Mouse (Mus musculus): ENCODE data around the gene Plin5. TPM values are rescaled to one million over a fixed set of nuclear protein-coding genes. Genes with fewer than 3 reads are reported as not detected.
"Not testable (repeated sequence)": the region's sequence is repeated elsewhere in the genome, so short reads cannot be mapped to it uniquely, and the experiment has no call there.

The Plin5 gene
- total and polyA plus RNA-seq, 3 experiments: not detected

- H3K9ac ChIP-seq (ENCODE audit: control insufficient read depth, low read depth, low read length, poor library complexity, severe bottlenecking): peak overlapping the region; percentile 33; the same call in 1 of the 2 replicates
- H3K79me2 ChIP-seq (ENCODE audit: control insufficient read depth, insufficient read depth, low read length, poor library complexity): peaks cover 19% of the 10 kb centered on the region
- H3K36me3 ChIP-seq (ENCODE audit: control insufficient read depth in 1 of 2, insufficient read depth in 2 of 2, low read length in 2 of 2); H3K27me3 ChIP-seq (ENCODE audit: control insufficient read depth in 1 of 2, insufficient read depth in 2 of 2, low read length in 2 of 2); H3K9me3 ChIP-seq (replicated peaks; ENCODE audit: insufficient read depth, low read length); DNase-seq (ENCODE audit: low read depth, low spot score): not testable (repeated sequence)
- peaks cover 0 to 24% of the 10 kb centered on the region in 2 experiments; a peak in 3 of 4 replicates for H3K4me1 ChIP-seq (ENCODE audit: control insufficient read depth in 1 of 2, insufficient read depth in 2 of 2, low read length in 2 of 2)
- peak overlapping the region; percentile 34 to 46 for H3K4me3 ChIP-seq (ENCODE audit: control insufficient read depth in 1 of 2, insufficient read depth in 1 of 2, low read depth in 2 of 2, low read length in 2 of 2)
- H3K27ac ChIP-seq (ENCODE audit: control insufficient read depth, low read depth, low read length): peak overlapping the region; percentile 10; the same call in 1 of the 2 replicates
Measured at GRCm38 (mm10) chr17:56078361-56078760, 39.0 kb downstream of the Plin5 start.

GRCm38 (mm10) chr17:56077523-56077922 lies 39.9 kb downstream of the Plin5 start:
- Histone ChIP-seq H3K4me1 (ENCODE audit: control insufficient read depth in 1 of 2, insufficient read depth in 2 of 2, low read length in 2 of 2) (peaks cover 0 to 24% of the 10 kb centered on the region in 2 experiments; a peak in 3 of 4 replicates), H3K36me3 (ENCODE audit: control insufficient read depth in 1 of 2, insufficient read depth in 2 of 2, low read length in 2 of 2) (peaks cover 0 to 10% of the 10 kb centered on the region in 2 experiments; a peak in 2 of 4 replicates), H3K4me3 (ENCODE audit: control insufficient read depth in 1 of 2, insufficient read depth in 1 of 2, low read depth in 2 of 2, low read length in 2 of 2) (no peak overlapping the region), H3K79me2 (ENCODE audit: control insufficient read depth, insufficient read depth, low read length, poor library complexity) (peaks cover 19% of the 10 kb centered on the region), H3K27me3 (ENCODE audit: control insufficient read depth in 1 of 2, insufficient read depth in 2 of 2, low read length in 2 of 2) (no peaks in the 10 kb centered on the region), H3K9ac (ENCODE audit: control insufficient read depth, low read depth, low read length, poor library complexity, severe bottlenecking) (no peak overlapping the region), H3K9me3 (replicated peaks; ENCODE audit: insufficient read depth, low read length) (no peaks in the 10 kb centered on the region), H3K27ac (ENCODE audit: control insufficient read depth, low read depth, low read length) (no peak overlapping the region)
- DNase-seq (ENCODE audit: low read depth, low spot score): no peak
- TF ChIP-seq BHLHE40 (IDR thresholded peaks at IDR 0.05; ENCODE audit: borderline replicate concordance, low read depth, low read length) (peak; percentile 17; the same call in 1 of the 2 replicates), TCF12 (IDR thresholded peaks at IDR 0.05; ENCODE audit: low read depth, low read length) (no peak), RAD21 (IDR thresholded peaks at IDR 0.05; ENCODE audit: low read depth, low read length) (no peak), UBTF (IDR thresholded peaks at IDR 0.05; ENCODE audit: borderline replicate concordance, insufficient read depth, low read depth, low read length) (no peak), EP300 (IDR thresholded peaks at IDR 0.05; ENCODE audit: low read depth in 1 of 2, low read length in 2 of 2) (no peak), NRF1 (IDR thresholded peaks at IDR 0.05; ENCODE audit: insufficient read depth, low read depth, low read length, poor library complexity, severe bottlenecking) (no peak), CTCF (IDR thresholded peaks at IDR 0.05 in 2 of 3, conservative IDR thresholded peaks at IDR 0.05 in 1 of 3; ENCODE audit: control insufficient read depth in 1 of 3, insufficient read depth in 1 of 3, low read depth in 2 of 3, low read length in 3 of 3, poor library complexity in 1 of 3, severe bottlenecking in 1 of 3) (peak in 1 of 3 experiments; percentile 27; a peak in 1 of 6 replicates), POLR2AphosphoS2 (IDR thresholded peaks at IDR 0.05; ENCODE audit: low read length) (no peak), MYC (IDR thresholded peaks at IDR 0.05; ENCODE audit: low read depth, low read length) (0 out of 2 replicates have a peak, but pooled peaks have one; percentile 22), ZNF384 (IDR thresholded peaks at IDR 0.05; ENCODE audit: low read depth, low read length) (peak; percentile 57), GABPA (IDR thresholded peaks at IDR 0.05; ENCODE audit: low read depth, low read length) (no peak), MYB (IDR thresholded peaks at IDR 0.05; ENCODE audit: low read depth, low read length) (no peak), MAZ (IDR thresholded peaks at IDR 0.05; ENCODE audit: low read depth, low read length) (no peak), CHD1 (IDR thresholded peaks at IDR 0.05; ENCODE audit: low read depth, low read length) (no peak), USF1 (IDR thresholded peaks at IDR 0.05; ENCODE audit: low read depth, low read length) (peak; percentile 69; the same call in 1 of the 2 replicates), E2F4 (IDR thresholded peaks at IDR 0.05; ENCODE audit: borderline replicate concordance, low read depth, low read length) (no peak), SIN3A (IDR thresholded peaks at IDR 0.05; ENCODE audit: low read length) (no peak; the same call in 1 of the 2 replicates), JUND (IDR thresholded peaks at IDR 0.05; ENCODE audit: low read depth, low read length) (no peak), MXI1 (IDR thresholded peaks at IDR 0.05; ENCODE audit: low read depth, low read length) (no peak), TAL1 (IDR thresholded peaks at IDR 0.05; ENCODE audit: low read length) (no peak), KAT2A (conservative IDR thresholded peaks at IDR 0.05; ENCODE audit: low read depth, low read length) (no peak), USF2 (IDR thresholded peaks at IDR 0.05; ENCODE audit: borderline replicate concordance in 1 of 2, insufficient read depth in 1 of 2, low read depth in 1 of 2, low read length in 2 of 2) (no peak), TBP (IDR thresholded peaks at IDR 0.05; ENCODE audit: low read depth, low read length) (no peak)
